Mouse (Mus musculus) layer of hippocampus, adult 9-10 months (tissue): ENCODE results near the gene Gm16867.
"Not testable (repeated sequence)": the region's sequence is repeated elsewhere in the genome, so short reads cannot be mapped to it uniquely, and the experiment has no call there.

ENCODE experiments used
- DNase-seq: peaks from one replicate; pipeline ENCODE4 v3.0.0; 2022; ENCODE audit warnings: low spot score

Gene Gm16867

DNA sequence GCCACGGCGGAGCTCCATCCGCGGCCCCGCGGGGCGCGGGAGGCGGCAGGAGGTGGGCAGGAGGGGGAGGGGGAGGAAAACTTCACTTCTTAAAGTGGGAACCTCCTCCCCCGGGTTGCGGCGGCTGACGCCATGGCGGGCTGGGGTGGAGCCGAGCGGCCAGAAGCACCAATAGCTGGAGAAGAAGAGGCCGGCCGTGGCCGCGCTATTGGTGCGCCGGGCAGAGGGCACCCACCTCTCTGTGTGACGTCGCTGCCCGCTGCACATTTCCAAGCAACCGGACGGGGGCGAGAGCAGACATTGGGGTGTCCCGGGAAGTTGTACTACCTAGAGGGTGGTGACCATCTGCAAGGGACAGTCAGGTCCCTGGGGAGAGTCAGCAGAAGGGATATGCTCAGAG is at the start of gene Gm16867:
Gm16867 (minus strand) TSS at position 189 of the 400 bp plus-strand sequence.
- DNase-seq, result not testable (repeated sequence)

GRCm38 (mm10) chr14:69547310-69547709 is 44.1 kb upstream of the Gm16867 start:
- not testable (repeated sequence) for DNase-seq

- not testable (repeated sequence) for DNase-seq
These were observed 41.9 kb upstream of the Gm16867 start for GRCm38 (mm10) chr14:69545052-69545451.

- not testable (repeated sequence) for DNase-seq
These were observed 40.9 kb upstream of the Gm16867 start for GRCm38 (mm10) chr14:69544033-69544432.

DNA sequence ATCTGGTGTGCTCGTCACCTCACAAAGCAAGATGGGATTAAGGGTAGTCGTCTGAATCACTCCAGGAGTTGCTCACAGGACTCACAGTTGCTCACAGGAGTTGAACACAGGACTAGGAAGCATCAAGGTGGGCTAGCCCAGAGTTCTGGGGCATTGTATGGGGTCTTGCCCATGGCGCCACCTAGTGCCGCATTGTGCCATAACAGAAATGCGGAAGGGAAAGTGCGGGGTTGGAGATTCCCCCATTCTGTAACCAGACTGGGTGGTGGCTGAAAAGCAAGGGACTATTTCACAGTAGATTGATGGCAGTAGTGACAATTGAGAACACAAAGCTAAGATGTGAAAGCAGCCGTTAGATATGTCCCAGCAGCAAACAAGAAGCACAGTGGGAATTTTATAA is 39.5 kb upstream of the Gm16867 start:
- not testable (repeated sequence) for DNase-seq

DNA sequence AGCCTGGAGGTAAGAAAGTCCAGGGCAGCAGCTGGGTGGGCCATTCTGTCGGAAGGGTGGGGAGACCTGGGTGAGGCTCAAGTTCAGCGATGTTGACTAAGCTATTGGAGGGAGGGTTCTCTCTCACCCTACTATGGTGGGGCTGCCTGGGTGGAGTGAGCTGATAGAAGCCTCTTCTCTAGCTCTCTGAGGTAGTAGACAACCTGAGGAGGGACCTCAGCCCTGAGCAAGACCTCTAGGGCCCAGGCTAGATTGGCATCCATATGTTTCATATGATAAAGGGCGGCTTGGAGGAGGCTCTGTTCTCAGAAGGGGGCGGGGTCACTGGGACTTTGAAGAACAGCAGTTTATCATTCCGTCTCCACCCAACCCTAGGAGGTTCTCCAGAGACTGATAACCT is 37.0 kb upstream of the Gm16867 start:
- not testable (repeated sequence) for DNase-seq

- not testable (repeated sequence) for DNase-seq
These were observed 33.4 kb upstream of the Gm16867 start for GRCm38 (mm10) chr14:69536539-69536938.

GRCm38 (mm10) chr14:69526202-69526601 is 23.0 kb upstream of the Gm16867 start:
- not testable (repeated sequence) for DNase-seq

GRCm38 (mm10) chr14:69523001-69523400 is 19.8 kb upstream of the Gm16867 start:
- DNase-seq, result not testable (repeated sequence)

DNA sequence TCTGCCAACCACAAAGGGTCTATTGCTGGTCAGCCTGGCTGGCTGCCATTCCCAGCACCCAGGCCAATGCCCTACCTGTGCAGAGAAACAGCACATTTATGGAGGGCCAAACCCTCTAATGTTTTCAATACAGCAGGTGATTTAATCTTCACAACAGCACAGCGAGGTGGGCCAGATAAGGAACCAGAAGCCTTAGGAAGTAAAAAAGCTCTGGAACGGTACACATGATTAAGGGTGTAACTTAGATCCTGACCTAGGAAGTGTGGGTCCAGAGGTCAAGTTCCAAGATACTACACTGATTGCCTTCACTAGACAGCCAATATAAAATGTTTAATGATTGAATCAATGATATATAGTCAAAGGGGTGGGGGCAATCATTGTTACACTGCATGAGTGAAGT is 17.6 kb upstream of the Gm16867 start:
- DNase-seq, result not testable (repeated sequence)

- not testable (repeated sequence) for DNase-seq
These were observed 9.3 kb upstream of the Gm16867 start, which contains the start of gene Gm27179 for GRCm38 (mm10) chr14:69512449-69512848. Gene Gm27179, minus strand, starts transcription at chr14:69512549.

DNA sequence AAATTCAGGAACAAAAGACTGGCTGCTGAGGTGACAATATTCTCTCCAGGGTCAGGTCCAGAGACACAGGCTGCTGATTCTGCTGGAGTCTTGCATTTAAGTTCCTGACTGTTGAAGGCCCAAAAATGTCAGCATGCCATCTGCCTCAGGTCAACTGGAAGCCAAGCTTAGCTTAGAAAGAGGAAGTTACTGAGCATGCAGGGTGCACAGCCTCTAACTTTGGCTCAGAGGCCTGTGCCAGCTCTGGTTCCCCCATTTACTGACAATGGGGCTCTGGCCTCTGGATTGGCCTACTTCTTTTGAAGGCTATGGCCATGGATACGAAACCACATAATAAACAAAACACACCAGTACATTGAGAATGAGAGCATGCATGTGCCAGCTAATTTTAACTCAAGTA is 3.8 kb upstream of the Gm16867 start:
- DNase-seq, result not testable (repeated sequence)

- not testable (repeated sequence) for DNase-seq
These were observed 567 bp downstream of the Gm16867 start for GRCm38 (mm10) chr14:69502440-69503150.

GRCm38 (mm10) chr14:69496259-69496658 is 6.9 kb downstream of the Gm16867 start:
- not testable (repeated sequence) for DNase-seq

DNA sequence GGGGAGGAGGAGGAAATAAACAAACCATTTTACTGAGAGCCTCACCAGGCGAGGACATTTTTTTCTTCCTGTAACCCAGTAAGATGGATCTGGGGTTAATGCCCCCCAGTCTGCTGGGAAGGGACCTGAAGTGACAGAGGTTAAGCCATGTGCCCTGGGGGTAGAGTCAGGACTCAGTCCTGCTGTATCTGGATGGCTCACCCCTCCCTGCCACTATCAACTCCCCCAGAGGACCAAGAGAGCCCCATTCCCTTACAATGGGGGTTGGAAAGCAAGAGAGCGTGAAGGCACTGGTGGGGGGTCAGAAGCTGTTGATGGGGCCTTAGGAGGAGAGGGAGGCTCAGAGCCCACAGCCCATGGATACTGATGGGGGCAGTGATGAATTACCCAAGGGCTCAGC is 8.2 kb downstream of the Gm16867 start:
- DNase-seq, result not testable (repeated sequence)

DNA sequence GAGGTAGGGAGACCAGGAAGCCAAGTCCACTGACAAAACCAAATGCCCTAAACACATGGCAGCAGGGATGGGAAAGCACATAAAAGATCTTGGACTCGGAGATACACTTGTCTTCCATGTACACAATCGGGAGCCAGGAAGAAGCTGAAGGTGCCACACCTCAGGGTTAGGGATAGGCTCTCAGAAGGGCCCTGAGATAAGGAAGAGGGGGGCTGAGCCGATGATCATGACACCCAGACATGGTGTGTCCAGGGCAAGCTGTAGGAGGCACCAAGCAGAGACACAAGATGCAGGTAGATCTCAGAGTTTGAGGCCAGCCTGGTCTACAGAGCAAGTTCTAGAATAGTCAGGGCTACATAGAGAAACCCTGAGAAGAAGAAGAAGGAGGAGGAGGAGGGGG is 8.6 kb downstream of the Gm16867 start:
- not testable (repeated sequence) for DNase-seq

- not testable (repeated sequence) for DNase-seq
These were observed 15.2 kb downstream of the Gm16867 start for GRCm38 (mm10) chr14:69488001-69488400.

GRCm38 (mm10) chr14:69485466-69486135 is 17.6 kb downstream of the Gm16867 start:
- DNase-seq, result not testable (repeated sequence)

DNA sequence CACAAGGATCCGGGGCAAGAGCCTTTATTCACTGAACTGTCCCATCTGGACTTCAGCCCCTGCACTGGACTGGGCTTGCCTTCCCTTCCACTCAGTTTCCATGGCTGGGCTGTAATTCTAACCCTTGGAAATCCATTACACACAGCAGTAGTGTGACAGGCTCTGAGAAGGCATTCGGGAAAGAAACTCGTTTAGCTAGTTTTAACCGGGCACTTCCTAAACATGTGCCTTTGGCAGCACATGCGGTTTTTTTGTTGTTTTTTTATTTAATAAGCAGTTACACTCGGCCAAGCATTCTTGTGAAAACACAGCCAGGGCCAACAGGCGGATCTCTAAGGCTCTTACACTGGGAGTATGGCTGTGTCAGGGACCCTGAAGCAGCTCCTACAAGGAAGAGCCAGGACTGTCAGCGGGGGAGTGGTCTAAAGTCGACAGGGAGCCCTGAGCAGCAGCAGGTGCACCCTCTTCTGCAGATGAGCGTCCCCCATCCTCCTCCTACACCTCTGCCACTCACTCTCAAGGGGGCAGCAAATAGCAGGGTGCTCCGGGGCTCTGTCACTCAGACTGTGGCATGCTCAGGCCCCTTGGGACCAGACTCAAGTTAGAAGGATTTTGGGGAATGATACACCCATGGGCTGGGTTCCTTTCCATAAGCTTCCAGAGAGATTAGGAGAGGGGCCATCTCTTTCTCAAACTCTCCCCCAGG is 29.1 kb downstream of the Gm16867 start:
- DNase-seq, result not testable (repeated sequence)

- DNase-seq, result not testable (repeated sequence)
These were observed 29.8 kb downstream of the Gm16867 start for GRCm38 (mm10) chr14:69473322-69473721.

- DNase-seq, result not testable (repeated sequence)
These were observed 32.9 kb downstream of the Gm16867 start for GRCm38 (mm10) chr14:69470122-69470708.
